Mouse (Mus musculus): Measurements from ENCODE around the gene Mest.

The Mest gene

GRCm38 (mm10) chr6:30744846-30745245 lies 21.5 kb downstream of the Mest start:
- no peak for DNase-seq

GRCm38 (mm10) chr6:30745591-30745990 lies 22.2 kb downstream of the Mest start:
- no peak for DNase-seq

GRCm38 (mm10) chr6:30747631-30748357 lies 24.4 kb downstream of the Mest start:
- no peak for DNase-seq

DNA sequence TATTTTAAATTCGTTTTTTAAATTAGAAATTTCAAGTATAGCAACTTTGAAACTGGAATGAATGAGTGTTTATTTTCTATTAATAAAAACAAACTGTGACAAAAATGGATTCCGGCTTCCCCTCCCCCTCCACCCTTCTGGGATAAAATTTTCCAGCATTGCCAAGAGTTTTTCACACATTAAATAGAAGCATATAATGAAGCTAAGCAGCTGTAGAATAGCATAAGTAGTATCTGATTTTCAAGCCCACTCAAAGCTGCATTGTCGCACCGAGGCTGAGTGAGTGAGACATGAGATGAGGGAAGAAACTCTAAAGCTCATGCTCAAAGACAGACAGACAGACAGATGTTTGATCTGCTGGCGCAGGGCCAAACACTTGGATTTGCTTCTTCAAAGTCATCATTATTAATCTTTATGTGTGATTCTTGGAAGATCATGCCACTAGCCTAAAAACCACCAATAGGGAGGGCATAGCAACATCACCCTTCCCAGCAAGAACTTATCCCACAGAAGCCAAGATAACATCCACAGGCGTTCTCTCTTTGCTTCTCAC lies 25.1 kb downstream of the Mest start:
- no peak for DNase-seq

DNA sequence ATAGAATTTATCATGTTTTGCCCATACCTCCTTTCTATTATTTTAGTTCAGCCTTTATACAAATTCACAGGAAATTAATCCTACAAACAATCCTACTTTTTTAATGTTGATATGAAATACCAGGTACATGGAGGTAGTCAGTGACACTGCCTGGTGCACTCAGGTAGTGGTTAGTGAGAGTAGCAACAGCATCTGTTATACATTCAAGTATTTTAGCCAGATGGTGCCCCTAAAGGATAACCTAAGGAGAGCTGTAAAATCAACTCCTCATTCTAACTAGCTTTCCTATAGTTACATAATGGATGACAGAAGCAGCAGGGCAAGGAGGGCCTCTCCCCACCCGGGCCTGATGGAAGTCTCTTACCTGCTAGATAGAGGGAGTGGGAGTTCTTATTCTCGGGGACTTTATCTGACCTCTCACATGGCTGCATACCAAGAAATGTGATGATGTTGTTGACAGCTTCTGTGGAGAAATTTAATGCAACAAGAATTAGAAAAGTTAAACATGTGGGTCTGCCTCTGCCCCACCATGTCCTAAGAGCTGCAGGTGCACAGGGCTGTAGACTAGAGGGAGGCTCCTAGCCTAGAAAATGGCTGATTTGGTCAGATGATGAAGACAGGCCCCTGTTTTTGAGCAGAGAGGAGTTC lies 25.8 kb downstream of the Mest start:
- no peak for DNase-seq

GRCm38 (mm10) chr6:30749892-30750291 lies 26.5 kb downstream of the Mest start:
- DNase-seq = no peak

GRCm38 (mm10) chr6:30750482-30750881 lies 27.1 kb downstream of the Mest start:
- no peak for DNase-seq

DNA sequence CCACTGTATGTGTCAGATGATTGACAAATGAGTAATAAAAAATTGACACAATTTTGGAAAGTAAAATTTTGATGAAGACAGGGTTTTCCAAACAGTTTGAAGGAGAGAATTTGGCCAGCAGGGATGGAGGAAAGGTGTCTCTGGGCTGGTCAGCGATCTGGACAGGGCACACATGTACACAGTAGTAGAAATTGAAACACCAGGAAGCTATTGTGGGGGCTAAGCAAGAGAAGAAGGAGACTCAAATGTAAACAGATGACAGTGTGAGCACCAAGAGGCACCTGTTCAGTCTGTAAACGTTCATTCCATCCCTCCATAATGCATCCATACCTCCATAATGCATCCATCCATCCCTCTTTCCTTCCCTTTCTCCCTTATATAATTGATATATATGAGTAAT lies 27.9 kb downstream of the Mest start:
- DNase-seq = no peak
